Mouse (Mus musculus) MEL (cell line): ENCODE measurements around the gene Hist1h2be.

Experiments
- CTCF ChIP-seq, 3 experiments: IDR thresholded peaks in 2 of 3; conservative IDR thresholded peaks in 1 of 3; 2 replicates each; pipeline ENCODE4 v1.5.1; 2011 to 2012; ENCODE audit warnings: low read length in 3 of 3, low read depth in 2 of 3, mild to moderate bottlenecking in 2 of 3, improper control_type of control experiment in 1 of 3, inconsistent platforms in 1 of 3, mixed read lengths in 1 of 3, moderate library complexity in 1 of 3; ENCODE audit not compliant: control insufficient read depth in 1 of 3, insufficient read depth in 1 of 3, poor library complexity in 1 of 3, severe bottlenecking in 1 of 3
- MXI1 ChIP-seq: IDR thresholded peaks from 2 replicates; pipeline ENCODE4 v1.6.1; 2011; ENCODE audit warnings: mild to moderate bottlenecking, low read depth, low read length, improper control_type of control experiment
- POLR2A ChIP-seq, 2 experiments: IDR thresholded peaks; 2 replicates each; pipeline ENCODE4 v1.6.1; 2011 to 2012; ENCODE audit warnings: low read length in 2 of 2, mild to moderate bottlenecking in 2 of 2, control low read depth in 1 of 2, improper control_type of control experiment in 1 of 2, low read depth in 1 of 2, moderate library complexity in 1 of 2; ENCODE audit not compliant: control insufficient read depth in 1 of 2, insufficient read depth in 1 of 2, poor library complexity in 1 of 2
- TBP ChIP-seq: IDR thresholded peaks from 2 replicates; pipeline ENCODE4 v1.8.0; 2011; ENCODE audit warnings: low read depth, low read length, improper control_type of control experiment

DNA sequence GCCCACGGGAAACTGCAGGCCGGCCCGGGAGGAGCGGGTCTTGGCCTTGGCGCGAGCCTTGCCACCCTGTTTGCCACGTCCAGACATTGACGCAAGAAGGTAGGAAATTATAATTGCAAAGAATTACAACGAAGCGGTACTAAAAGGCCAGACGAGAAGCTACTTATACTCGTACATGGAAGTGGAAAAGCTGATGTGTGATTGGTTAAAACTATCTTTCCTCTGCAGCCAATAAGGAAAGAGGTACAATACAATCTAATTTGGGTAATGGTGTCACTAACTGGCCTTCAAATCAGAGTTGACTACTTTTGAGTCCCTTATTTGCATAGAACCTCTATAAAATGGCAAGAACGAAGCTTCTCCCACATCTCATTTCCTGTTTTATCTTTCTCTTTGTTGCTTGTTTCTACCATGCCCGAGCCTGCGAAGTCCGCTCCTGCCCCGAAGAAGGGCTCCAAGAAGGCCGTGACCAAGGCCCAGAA, 49.9 kb downstream of the Hist1h2be start, which contains the start of the genes Hist1h2ae and Hist1h2bg:
- TF ChIP-seq MXI1 (no peak), POLR2A (IDR thresholded peaks at IDR 0.05; ENCODE audit: control insufficient read depth in 1 of 2, insufficient read depth in 1 of 2, low read depth in 1 of 2, low read length in 2 of 2, poor library complexity in 1 of 2) (peak; percentile 11 to 80; a peak in 1 of 4 replicates), TBP (peak; percentile 99), CTCF (IDR thresholded peaks at IDR 0.05 in 2 of 3, conservative IDR thresholded peaks at IDR 0.05 in 1 of 3; ENCODE audit: control insufficient read depth in 1 of 3, insufficient read depth in 1 of 3, low read depth in 2 of 3, low read length in 3 of 3, poor library complexity in 1 of 3, severe bottlenecking in 1 of 3) (no peak)
